Mouse (Mus musculus) intestine, embryonic 16.5 days (tissue): ENCODE data around the gene Akr1b3. TPM values are rescaled to one million over a fixed set of nuclear protein-coding genes. Genes with fewer than 3 reads are reported as not detected.
"Not testable (repeated sequence)": the region's sequence is repeated elsewhere in the genome, so short reads cannot be mapped to it uniquely, and the experiment has no call there.

Source experiments
- ATAC-seq: fragments of 200-750 bp; cut with Nextera tagmentation; 2 replicates; pipeline ENCODE4 v1.8.0; 2017; ENCODE audit warnings: moderate TSS enrichment, moderate library complexity
- H3K27ac ChIP-seq: fragments of 300-500 bp; sonication (generic); 2 replicates; pipeline ENCODE4 v1.5.1; 2014; ENCODE audit warnings: mild to moderate bottlenecking, low read length
- H3K27me3 ChIP-seq: fragments of 300-500 bp; sonication (generic); replicated peaks from 2 replicates; pipeline ENCODE4 v1.6.1; 2014; ENCODE audit warnings: low read length, control low read depth, mixed read lengths; ENCODE audit not compliant: control insufficient read depth, insufficient read depth
- H3K36me3 ChIP-seq: fragments of 300-500 bp; sonication (generic); 2 replicates; pipeline ENCODE4 v1.6.1; 2014; ENCODE audit warnings: low read length, control low read depth; ENCODE audit not compliant: control insufficient read depth, insufficient read depth
- H3K4me1 ChIP-seq: fragments of 300-500 bp; sonication (generic); 2 replicates; pipeline ENCODE4 v1.6.1; 2014; ENCODE audit warnings: low read length, control low read depth, mixed read lengths; ENCODE audit not compliant: control insufficient read depth, insufficient read depth
- H3K4me2 ChIP-seq: fragments of 300-500 bp; sonication (generic); 2 replicates; pipeline ENCODE4 v1.6.1; 2014; ENCODE audit warnings: low read depth, low read length, control low read depth
- H3K4me3 ChIP-seq: fragments of 300-500 bp; sonication (generic); 2 replicates; pipeline ENCODE4 v1.5.1; 2014; ENCODE audit warnings: mild to moderate bottlenecking, low read length
- H3K9ac ChIP-seq: fragments of 300-500 bp; sonication (generic); 2 replicates; pipeline ENCODE4 v1.6.1; 2014; ENCODE audit warnings: low read depth, low read length
- H3K9me3 ChIP-seq: fragments of 300-500 bp; sonication (generic); 2 replicates; pipeline ENCODE4 v1.6.1; 2016; ENCODE audit warnings: low read length, control low read depth; ENCODE audit not compliant: control insufficient read depth
- WGBS: fragments of 180-500 bp; shearing (Covaris S2); extraction: QIAGEN DNeasy Blood & Tissue Kit; methylation state at CpG from one replicate; pipeline ENCODE4 v1.1.7; 2014; 5-methylcytosine and 5-hydroxymethylcytosine counted together
- polyA plus RNA-seq: library from polyadenylated mRNA; unstranded; fragments of >200 nt; fragmentation: Nextera tagmentation; extraction: Ambion mirVana; gene quantifications from 2 replicates; pipeline ENCODE4 v1.2.1, GENCODE M21; 2015

Gene Akr1b3
- polyA plus RNA-seq, result 110 and 125 TPM in 2 replicates

- H3K9ac ChIP-seq, result peak within 1 kb of the TSS; percentile 79
- H3K27ac ChIP-seq, result peak within 1 kb of the TSS; percentile 40; the same call in 1 of the 2 replicates
- 1% methylated on average over 60 of the region's 60 CpGs for WGBS
- H3K9me3 ChIP-seq, result no peaks in the 10 kb centered on the region
- no peaks in the 10 kb centered on the region for H3K27me3 ChIP-seq
- H3K4me2 ChIP-seq, result peak within 1 kb of the TSS; percentile 74
- H3K4me3 ChIP-seq, result peak within 1 kb of the TSS; percentile 76
- peaks cover 7% of the 10 kb centered on the region; the same call in 1 of the 2 replicates for H3K4me1 ChIP-seq
- H3K36me3 ChIP-seq, result no peaks in the 10 kb centered on the region
- ATAC-seq, result peak; percentile 99
These were observed at the start of gene Akr1b3 for GRCm38 (mm10) chr6:34316854-34317771. TSS of gene Akr1b3 (minus strand) at chr6:34317478.

- no peak overlapping the region for H3K4me3 ChIP-seq
- H3K9me3 ChIP-seq, result no peaks in the 10 kb centered on the region
- 86% methylated on average over 12 of the region's 12 CpGs for WGBS
- no peaks in the 10 kb centered on the region for H3K27me3 ChIP-seq
- H3K9ac ChIP-seq, result no peak overlapping the region
- H3K27ac ChIP-seq, result no peak overlapping the region
- no peak for ATAC-seq
- H3K4me2 ChIP-seq, result no peak overlapping the region
- no peaks in the 10 kb centered on the region for H3K4me1 ChIP-seq
- H3K36me3 ChIP-seq, result no peaks in the 10 kb centered on the region
These were observed 47.2 kb upstream of the Akr1b3 start for GRCm38 (mm10) chr6:34364217-34365136.

GRCm38 (mm10) chr6:34355841-34356240 lies 38.6 kb upstream of the Akr1b3 start:
- H3K27ac ChIP-seq, result no peak overlapping the region
- 82% methylated on average over 9 of the region's 9 CpGs for WGBS
- H3K36me3 ChIP-seq, result no peaks in the 10 kb centered on the region
- H3K27me3 ChIP-seq, result no peaks in the 10 kb centered on the region
- no peaks in the 10 kb centered on the region for H3K9me3 ChIP-seq
- H3K9ac ChIP-seq, result no peak overlapping the region
- no peak overlapping the region for H3K4me3 ChIP-seq
- H3K4me2 ChIP-seq, result no peak overlapping the region
- peaks cover 7% of the 10 kb centered on the region; the same call in 1 of the 2 replicates for H3K4me1 ChIP-seq
- no peak for ATAC-seq

GRCm38 (mm10) chr6:34355349-34355747 lies 38.1 kb upstream of the Akr1b3 start:
- H3K9ac ChIP-seq, result no peak overlapping the region
- H3K36me3 ChIP-seq, result no peaks in the 10 kb centered on the region
- H3K4me1 ChIP-seq, result peaks cover 7% of the 10 kb centered on the region; the same call in 1 of the 2 replicates
- ATAC-seq, result peak; percentile 61; the same call in 1 of the 2 replicates
- no peak overlapping the region for H3K4me3 ChIP-seq
- 60% methylated on average over 6 of the region's 6 CpGs for WGBS
- no peak overlapping the region for H3K27ac ChIP-seq
- H3K9me3 ChIP-seq, result no peaks in the 10 kb centered on the region
- no peaks in the 10 kb centered on the region for H3K27me3 ChIP-seq
- H3K4me2 ChIP-seq, result no peak overlapping the region

- H3K36me3 ChIP-seq, result no peaks in the 10 kb centered on the region
- ATAC-seq, result no peak
- no peaks in the 10 kb centered on the region for H3K9me3 ChIP-seq
- no peak overlapping the region for H3K4me3 ChIP-seq
- H3K27me3 ChIP-seq, result no peaks in the 10 kb centered on the region
- no peak overlapping the region for H3K4me2 ChIP-seq
- no peak overlapping the region; the same call in 1 of the 2 replicates for H3K27ac ChIP-seq
- 64% methylated on average over 8 of the region's 8 CpGs for WGBS
- no peak overlapping the region for H3K9ac ChIP-seq
- peaks cover 7% of the 10 kb centered on the region; the same call in 1 of the 2 replicates for H3K4me1 ChIP-seq
These were observed 37.4 kb upstream of the Akr1b3 start for GRCm38 (mm10) chr6:34354354-34355348.

GRCm38 (mm10) chr6:34353658-34354353 lies 36.5 kb upstream of the Akr1b3 start, which contains the start of gene Akr1b8:
TSS of gene Akr1b8 (plus strand) at chr6:34354119.
- no peak within 1 kb of the TSS; the same call in 1 of the 2 replicates for H3K27ac ChIP-seq
- peak; percentile 38 for ATAC-seq
- peak within 1 kb of the TSS; percentile 10; the same call in 1 of the 2 replicates for H3K4me3 ChIP-seq
- H3K4me2 ChIP-seq, result peak within 1 kb of the TSS; percentile 35
- no peaks in the 10 kb centered on the region for H3K9me3 ChIP-seq
- no peaks in the 10 kb centered on the region for H3K36me3 ChIP-seq
- no peaks in the 10 kb centered on the region for H3K27me3 ChIP-seq
- WGBS, result 16% methylated on average over 16 of the region's 16 CpGs
- H3K4me1 ChIP-seq, result peaks cover 7% of the 10 kb centered on the region; the same call in 1 of the 2 replicates
- no peak within 1 kb of the TSS for H3K9ac ChIP-seq

- no peak overlapping the region for H3K9ac ChIP-seq
- H3K27ac ChIP-seq, result no peak overlapping the region
- ATAC-seq, result no peak
- H3K4me1 ChIP-seq, result peaks cover 7% of the 10 kb centered on the region; the same call in 1 of the 2 replicates
- H3K9me3 ChIP-seq, result no peaks in the 10 kb centered on the region
- 88% methylated on average over 3 of the region's 3 CpGs for WGBS
- no peaks in the 10 kb centered on the region for H3K27me3 ChIP-seq
- no peak overlapping the region for H3K4me3 ChIP-seq
- no peaks in the 10 kb centered on the region for H3K36me3 ChIP-seq
- no peak overlapping the region for H3K4me2 ChIP-seq
These were observed 35.1 kb upstream of the Akr1b3 start for GRCm38 (mm10) chr6:34352401-34352800.

- not testable (repeated sequence) for H3K27ac ChIP-seq, H3K9ac ChIP-seq, H3K4me1 ChIP-seq, H3K4me3 ChIP-seq, H3K36me3 ChIP-seq, H3K4me2 ChIP-seq, H3K27me3 ChIP-seq, ATAC-seq, H3K9me3 ChIP-seq
- 44% methylated on average over 10 of the region's 10 CpGs for WGBS
These were observed 34.2 kb upstream of the Akr1b3 start for GRCm38 (mm10) chr6:34351481-34351880.
